Mouse (Mus musculus) liver, adult 2 months (tissue): ENCODE results near the gene Prtg.

ENCODE experiments used
- CTCF ChIP-seq: fragments of 200-500 bp; IDR thresholded peaks from 2 replicates; pipeline ENCODE4 v1.5.1; 2011; ENCODE audit warnings: low read depth, low read length, control low read depth
- POLR2A ChIP-seq: fragments of 200-500 bp; IDR thresholded peaks from 2 replicates; pipeline ENCODE4 v1.6.1; 2011; ENCODE audit warnings: low read length, control low read depth; ENCODE audit not compliant: insufficient read depth; ENCODE audit errors: extremely low read depth

DNA sequence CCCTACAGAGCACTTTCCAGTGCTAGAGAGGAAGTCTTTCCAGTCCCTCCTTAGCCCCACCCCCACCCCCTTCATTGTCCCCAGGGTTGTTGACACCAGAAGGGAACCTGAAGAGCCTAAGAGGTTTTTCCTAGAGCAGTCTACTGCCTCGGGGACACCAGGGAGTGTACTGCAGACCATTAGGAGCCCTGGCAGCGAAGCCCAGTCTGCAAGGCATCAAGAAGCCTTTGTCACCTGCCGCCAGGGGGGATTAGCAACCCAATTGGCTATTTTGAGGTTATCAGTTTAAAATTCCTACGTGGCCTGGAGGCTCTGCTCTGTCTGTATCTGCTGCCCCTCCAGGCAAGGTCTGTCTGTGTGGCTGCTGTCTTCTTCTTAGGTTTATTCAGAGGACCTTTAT lies 26.9 kb upstream of the Prtg start:
- TF ChIP-seq CTCF = no peak
- TF ChIP-seq POLR2A = no peak
